Mouse (Mus musculus) brain, embryonic 14.5 days (tissue): ENCODE measurements around the gene Spaca5.

ENCODE experiments used
- CTCF ChIP-seq: fragments of 200-500 bp; IDR thresholded peaks from 2 replicates; pipeline ENCODE4 v1.5.1; 2012; ENCODE audit warnings: inconsistent platforms, mild to moderate bottlenecking, moderate library complexity, borderline replicate concordance; ENCODE audit not compliant: insufficient read depth, insufficient read length; ENCODE audit errors: extremely low read depth
- POLR2A ChIP-seq: fragments of 200-500 bp; IDR thresholded peaks from 2 replicates; pipeline ENCODE4 v1.6.1; 2012; ENCODE audit warnings: mild to moderate bottlenecking, inconsistent platforms, borderline replicate concordance; ENCODE audit not compliant: poor library complexity, insufficient read depth, insufficient read length, severe bottlenecking; ENCODE audit errors: extremely low read depth

- TF ChIP-seq POLR2A (no peak), CTCF (no peak)
These were observed at the start of gene Spaca5 for GRCm38 (mm10) chrX:21068106-21068505.
